Mouse (Mus musculus) right cerebral cortex, postnatal 14 days (tissue): ENCODE data around the gene Cd47.

Source experiments
- DNase-seq: peaks from one replicate; pipeline ENCODE4 v3.0.0; 2022

Cd47 gene

DNA sequence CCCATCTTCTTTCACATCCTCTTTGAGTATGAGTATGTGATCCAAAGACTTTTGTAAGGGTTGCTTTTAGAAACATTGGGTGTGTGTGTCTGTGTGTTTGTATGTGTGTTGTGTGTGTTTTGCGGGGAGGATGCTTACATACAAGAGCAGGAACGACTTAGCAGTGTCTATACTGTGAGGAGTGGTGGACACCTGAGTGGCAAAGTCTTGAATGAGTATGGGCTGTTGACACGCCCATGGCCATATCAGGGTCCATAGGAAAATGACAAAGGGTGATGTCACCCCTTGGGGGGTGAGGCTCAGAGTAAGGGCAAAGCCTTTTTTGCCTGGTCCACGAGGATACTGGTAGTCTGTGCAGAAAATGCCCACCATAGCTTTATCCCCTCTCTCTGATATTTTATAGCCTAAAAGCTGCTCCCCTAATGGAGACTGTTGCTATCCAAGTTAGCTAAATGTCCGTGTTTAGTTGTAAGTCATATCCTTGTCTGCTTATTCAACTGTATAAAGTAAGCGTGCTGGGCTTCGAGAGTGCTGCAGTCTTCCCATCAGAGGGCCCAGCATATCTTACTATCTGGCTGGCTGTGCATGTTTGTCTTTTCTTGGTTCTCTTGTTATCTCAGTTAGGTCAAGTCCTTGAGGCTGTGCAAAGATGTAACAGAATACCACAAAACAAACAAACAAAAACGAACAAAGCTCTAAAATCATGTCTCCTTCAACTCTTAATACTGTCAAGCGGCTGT lies 76.1 kb downstream of the Cd47 start:
- DNase-seq = no peak

DNA sequence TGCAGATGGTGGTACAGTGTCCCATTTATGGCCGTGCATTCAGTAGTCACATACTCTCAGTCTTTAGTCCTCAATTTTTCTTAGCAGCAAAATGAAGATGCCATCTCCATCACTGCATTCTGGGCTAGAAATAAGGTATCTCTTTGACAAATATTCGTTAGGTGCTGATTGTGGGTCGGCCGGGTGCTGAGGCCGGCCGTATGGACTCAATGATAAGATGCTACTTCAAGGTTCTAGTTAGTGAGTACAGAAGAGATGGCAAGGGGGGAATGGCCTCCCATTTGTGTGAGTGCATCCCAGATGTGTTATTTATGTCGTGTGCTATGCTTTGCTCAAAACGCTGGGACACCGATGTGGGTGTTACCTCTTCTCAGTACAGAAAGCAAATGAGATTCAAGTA lies 76.9 kb downstream of the Cd47 start:
- no peak for DNase-seq

DNA sequence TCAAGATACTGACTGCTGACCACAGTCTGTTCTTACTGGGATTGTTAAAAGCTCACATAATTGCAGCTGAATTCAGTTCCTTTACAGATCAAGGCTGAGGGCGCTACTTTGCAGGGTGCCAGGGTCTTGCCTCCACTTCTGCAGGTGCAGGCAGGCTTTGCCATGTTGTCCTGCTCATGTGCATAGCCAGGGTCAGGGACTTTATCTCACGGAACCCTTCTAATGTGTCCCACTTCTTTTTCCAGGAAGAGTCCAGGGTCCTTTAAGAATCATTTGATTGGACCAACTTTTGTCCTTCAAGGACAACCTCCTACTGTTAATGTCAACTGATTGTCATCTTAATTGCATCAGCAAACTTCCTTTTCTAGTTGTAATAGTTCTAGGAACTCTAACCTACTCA lies 77.7 kb downstream of the Cd47 start:
- no peak for DNase-seq

DNA sequence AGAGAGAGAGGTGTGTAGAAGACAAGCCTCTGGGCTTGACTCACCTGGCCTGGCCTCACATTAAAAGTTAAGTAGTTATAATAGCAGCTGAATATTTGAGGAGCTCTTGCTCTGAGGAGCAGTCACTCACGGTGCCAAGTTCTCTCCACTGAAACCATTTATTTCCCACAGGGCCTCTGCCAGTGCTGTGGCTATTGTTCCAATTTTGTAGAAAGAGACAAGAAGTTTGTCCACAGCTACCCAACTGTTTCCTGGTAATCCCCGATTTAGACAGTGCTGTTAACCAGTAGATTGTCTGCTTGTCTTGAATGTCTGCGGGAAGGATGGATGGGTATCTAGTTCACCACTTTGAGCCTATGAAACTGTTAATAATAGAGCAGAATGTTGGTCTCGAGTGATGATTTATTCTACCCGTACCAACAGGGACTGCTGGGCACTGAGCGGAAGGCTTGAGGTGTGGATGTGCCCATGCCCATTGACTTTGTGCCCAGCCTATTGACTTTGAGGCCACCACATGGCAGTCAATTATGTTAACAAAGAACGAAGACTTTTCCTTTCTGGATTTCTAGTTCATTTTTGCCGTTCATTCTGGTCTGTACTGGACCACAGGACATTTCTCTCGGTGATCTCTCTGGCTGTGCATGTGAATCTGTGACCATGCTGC lies 86.2 kb downstream of the Cd47 start:
- no peak for DNase-seq

DNA sequence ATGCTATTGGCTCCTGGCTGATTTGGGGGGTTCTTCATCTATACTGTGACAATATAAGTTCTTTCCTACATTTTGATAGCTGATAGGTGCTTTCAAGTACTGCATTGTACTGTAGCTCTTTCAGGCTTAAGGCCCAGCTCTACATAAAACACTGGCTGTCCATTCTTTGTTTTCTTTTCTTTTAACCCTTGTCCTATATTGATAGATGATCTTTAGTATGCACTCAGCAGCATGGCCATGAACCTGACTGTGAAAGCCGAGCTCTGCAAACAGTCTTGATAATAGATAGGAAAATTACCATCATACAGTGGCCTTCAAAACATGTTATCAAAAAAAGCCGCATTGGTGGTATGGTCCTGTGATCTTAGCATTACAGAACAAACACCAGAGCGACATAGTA lies 87.0 kb downstream of the Cd47 start:
- no peak for DNase-seq

DNA sequence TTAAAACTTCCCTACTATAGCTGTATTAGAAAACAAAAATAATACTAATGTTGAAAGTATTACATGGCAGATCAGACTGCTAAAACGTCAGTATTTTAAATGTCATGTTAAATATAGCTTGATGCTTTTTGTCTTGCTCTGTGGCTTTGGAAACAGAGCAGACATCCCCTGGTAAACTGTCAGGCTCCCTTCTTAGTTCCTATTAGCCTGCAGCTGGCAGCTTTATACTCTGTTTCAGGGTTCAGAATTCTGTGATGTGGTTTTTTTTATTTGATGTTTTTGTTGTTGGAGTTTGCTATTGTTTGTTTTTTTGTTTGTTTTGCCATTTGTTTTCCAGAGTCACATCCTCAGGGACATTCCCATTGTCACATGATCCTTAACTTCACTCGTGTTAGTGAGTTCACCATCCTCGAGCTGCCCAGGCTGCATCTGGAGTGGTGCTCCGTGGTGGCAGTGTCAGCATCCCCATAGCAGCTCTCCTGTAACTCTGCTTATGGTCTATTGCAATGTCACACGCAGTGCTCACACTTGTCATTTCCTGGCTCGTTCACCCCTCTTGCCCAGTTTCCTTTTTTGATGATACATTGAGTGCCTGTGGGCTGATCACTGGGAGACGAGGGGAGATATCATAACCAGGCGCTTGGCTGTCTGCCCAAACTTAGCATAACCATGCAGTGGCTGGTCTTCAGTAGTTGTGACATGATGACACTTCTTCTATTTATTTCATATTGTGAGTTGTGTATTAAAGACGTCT lies 87.7 kb downstream of the Cd47 start:
- no peak for DNase-seq

DNA sequence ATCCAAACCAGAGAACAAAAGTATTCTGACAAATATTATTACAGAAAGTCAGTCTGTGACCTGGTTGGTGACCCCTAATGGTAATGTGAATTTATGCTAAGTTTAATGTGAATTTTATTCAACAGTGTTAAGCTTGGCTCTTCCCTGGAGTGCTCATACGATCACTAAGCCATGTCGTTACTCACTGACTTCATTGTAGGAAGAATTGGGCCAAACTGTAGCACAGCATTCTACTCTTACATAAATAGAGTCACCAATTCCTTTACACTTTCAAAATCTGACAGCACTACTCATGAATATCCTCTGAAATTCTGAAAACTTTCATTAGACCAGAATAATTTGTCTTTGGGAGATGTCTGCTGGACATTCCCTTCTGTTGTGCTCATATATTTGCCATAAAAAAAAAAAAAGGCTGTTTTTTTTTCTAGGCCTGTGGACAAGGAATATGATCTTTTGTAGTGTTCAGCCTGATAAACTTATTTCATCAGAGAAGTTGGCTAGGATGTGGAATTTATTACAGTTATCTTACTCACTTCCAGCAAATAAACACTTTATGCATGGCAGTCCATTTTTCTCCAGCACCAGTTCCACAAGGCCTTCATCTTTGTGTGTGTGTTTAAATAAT lies 88.8 kb downstream of the Cd47 start:
- no peak for DNase-seq

DNA sequence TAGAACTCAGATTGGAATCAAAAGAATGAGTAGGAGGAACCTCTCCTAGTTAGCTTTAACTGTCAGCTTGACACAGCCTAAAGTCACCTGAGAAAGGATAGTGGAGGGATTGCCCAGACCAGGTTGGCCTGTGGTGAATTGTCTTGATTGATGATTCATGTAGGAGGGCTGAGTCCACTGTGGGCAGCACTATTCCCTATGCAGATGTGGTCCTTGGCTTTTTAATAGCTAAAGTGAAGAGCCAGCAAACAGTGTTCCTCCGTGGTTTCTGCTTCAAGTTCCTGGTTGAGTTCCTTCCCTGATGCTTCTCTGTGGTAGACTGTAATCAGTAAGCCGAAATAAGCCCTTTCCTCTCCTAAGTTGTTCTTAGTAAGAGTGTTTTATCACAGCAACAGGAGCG lies 91.9 kb downstream of the Cd47 start:
- no peak for DNase-seq

DNA sequence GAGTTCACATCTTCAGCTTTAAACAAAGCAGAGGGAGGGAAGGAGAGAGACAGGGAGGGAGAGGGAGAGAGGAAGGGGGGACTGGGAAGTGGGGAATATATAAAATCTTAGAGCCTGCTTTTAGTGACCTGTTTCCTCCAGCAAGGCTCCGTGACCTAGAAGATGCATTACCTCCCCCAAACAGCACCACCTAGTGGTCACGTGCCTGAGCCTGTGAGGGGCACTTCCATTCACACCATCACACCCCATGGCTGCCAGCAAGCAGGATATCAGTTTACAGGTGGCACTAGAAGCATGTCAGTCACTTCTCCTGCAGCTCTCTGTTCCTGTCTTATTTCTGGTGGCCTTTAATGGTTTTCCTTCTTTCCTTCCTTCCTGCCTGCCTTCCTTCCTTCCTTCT lies 92.6 kb downstream of the Cd47 start:
- no peak for DNase-seq

DNA sequence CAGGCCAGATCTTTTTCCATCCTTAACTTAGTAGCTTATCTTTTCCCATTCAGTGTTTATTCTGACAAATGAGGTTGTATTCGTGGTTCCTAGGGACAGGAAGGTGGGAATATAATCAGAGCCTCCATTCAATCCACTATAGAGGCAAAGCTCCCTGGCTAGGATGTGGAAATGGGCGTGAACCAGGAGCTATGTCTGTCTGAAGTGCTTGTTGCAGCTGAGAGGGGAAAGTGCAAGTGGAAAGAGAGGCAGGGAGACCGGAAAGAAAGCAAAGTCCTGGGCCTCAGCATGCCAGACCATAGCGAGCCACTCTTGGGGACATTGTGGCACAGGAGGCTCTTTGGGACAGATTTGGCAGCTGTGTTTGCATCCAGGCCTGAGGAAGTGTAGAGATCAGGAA lies 94.3 kb downstream of the Cd47 start:
- DNase-seq = no peak

DNA sequence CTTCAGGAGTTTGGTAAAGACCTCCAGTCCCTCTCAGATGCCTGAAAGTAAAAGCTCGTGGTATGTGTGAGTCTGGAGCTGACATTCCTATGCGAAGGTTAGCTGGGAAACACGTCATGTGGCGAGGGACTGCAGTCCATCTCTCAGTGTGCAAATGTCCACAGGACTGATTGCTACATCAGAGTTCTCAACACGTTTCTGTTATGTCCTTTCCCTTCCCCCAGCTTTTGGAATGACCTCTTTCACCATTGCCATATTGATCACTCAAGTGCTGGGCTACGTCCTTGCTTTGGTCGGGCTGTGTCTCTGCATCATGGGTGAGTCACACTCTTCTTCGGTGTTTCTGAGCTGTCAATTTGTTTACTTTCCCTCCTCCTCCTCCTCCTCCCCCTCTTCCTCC lies 95.8 kb downstream of the Cd47 start:
- no peak for DNase-seq

DNA sequence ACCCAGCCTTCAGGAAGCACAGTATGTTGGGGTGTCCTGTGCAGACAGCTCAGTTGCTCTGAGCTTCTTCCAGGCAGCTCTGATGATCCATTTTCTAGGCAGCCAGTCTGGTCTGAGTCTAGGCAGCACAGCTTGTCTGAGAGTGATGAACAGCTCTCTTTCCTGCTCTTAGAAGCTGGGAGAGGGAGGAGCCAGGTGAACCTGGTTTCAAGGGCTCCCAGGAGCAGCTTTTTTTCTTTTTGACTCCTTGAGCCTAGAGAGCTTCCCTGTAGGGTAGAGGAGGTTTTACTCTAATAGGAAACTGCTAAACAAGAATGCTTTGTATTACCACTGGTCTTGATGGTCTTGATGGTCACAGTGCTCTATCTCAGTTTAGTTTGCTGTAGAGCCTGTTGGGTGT lies 101.1 kb downstream of the Cd47 start:
- no peak for DNase-seq

DNA sequence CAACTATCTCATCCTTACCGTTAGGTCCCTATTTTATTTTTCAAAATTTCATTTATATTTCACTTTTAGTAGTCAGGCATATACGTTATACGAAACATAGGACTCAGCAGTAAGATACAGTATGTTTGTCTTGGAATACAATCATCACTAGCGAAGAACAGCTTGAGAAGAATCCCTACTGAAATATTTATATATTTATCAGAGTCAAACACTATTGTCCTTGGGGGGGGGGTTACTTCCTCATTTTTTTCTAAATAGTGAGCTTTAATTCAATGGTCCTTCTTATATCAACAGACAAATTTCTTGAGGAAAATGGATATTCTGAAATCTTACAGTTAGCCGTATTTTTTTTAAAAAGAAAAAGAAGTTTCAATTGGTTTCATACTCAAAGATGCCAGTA lies 101.8 kb downstream of the Cd47 start:
- no peak for DNase-seq

DNA sequence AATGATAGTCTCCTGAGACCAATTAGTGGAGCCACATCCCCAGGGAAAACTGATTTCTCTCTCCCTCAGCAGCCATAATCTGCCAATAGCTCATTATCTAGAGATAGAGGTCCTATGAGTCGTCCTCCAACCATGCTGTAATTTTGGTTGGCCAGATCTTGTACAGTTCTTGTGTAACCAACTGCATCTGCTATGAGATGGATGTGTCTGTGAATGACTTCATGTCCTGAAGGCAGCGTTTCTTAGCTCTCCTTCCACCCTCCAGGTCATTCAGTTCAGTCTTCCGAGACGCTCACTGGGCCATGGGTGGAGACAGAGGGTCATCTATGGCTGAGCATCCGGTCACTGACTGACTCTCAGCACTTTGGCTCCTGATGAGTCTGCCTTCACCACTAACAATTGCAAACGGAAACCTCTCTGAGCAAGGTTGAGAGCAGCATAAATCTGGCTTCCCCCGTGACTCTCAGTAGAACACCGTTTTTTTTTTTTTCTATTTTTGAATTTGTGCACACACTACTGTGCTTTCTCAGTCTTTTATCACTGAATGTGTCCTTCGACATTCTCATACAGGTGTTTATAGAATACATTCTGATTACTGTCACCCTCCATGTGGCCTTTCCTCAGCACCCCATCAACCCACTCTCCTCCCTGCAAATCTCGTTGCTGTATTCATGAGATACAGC lies 104.1 kb downstream of the Cd47 start:
- no peak for DNase-seq

DNA sequence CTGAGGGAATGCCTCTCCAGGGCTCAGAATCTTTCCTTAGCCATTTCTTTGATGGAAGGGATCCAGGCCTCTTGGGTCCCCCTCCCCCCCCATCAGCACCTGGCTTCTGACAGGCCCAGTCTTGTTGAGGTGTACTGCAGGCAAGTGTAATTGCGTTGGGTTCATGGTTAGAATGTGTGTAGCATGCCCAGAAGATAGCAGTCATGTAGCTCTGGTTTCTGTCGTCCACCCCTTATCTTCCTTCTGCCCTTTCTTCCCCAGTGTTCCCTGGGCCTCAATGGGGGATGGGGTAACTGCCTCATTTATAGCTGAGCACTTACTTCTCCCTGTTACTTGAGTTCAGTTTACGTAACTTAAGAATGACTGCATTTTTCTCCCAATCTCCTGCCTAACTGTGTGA lies 104.7 kb downstream of the Cd47 start:
- DNase-seq = no peak

DNA sequence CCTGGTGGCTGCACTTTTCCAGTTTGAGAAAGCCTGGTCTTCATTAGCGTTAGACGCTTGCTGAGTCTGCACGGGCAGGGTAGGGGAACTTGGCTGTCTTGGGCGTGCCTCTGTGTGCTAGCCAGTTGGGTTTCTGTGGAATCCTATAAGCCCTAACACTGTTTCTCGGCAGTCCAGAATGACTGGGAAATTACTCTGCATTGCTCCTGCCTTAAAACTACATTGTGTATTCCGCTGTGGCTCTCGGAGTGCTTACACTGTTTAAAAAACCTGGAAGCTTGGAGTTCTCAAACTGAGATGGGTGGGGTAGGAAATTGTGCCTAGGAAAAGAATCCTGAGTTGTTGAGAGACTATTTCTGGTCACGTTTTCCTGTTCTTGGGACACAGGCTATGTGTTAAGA lies 105.3 kb downstream of the Cd47 start:
- DNase-seq = no peak

DNA sequence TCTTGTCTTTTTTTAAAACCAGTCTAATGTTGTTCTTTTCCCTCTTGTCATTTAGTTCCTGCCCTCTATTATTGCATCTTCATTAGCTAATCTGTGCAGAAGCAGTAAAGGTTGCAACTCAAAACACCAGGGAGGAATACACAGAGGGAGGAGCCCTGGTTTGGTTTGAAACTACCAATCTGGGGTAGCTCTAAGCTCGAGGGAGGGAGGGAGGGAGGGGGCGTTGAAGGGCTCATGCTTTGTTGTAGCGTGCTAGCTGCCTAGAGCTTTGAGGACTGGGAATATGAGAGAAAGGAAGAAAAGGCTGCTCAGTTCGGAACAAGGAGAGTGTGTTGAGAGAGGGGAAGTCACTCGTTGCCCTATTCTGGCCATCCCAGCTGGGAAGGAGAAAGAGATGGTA lies 105.7 kb downstream of the Cd47 start:
- DNase-seq = no peak

DNA sequence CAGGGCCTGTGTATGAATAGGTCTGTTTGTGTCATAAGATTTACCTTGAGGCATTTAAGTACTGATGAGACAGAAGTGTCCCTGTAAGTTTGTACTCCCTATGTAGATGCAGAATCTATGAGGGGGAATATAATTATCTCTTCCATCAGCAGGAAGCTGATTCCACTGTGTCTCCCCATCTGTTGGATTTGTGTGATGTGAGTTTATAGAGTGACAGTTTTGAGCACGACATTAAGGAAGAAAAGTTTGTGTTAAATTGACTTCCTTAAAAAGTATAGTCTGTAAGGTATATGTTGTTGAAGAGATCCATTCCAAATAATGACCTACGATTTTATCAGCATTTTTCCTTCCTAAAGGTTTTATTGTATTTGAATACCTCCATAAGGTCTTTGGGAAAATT lies 106.6 kb downstream of the Cd47 start:
- DNase-seq = no peak

DNA sequence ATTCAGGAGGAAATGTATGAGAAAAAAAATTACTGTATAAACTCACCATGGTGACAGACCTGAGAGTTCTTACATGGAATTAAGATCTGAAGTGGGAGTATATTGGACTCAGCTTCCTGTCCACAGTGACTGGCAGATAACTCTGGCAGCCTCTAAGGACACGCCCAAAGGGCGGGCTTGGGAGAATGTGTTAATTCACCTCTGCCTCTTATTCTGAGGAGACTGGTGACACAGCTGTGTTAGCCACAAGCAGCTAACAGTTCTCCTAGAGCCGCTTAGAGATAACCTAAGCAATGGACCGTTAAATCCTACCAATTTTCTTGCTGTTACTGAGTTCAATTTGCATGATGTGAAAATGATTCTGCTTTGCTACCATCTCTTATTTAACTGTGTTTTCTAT lies 107.0 kb downstream of the Cd47 start:
- no peak for DNase-seq

DNA sequence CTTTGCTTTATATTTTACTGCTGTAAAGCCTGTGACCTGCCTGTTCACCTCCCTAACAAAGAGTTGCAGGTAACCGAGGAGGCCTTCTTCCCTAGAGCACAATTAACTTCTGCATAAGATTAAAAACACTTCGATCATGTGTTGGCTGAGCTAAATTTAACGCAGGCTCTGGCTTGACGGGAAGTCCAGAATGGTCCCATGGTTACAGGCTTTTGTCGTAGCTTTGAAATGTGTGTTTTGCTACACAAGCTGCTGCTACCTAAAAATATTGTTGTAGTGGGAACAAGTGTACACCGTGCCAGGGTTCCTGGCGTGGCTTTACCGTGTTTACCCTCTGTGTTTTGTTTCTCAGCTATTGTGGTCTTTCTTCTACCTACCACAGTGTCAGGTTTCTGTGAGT lies 109.2 kb downstream of the Cd47 start:
- DNase-seq = no peak

DNA sequence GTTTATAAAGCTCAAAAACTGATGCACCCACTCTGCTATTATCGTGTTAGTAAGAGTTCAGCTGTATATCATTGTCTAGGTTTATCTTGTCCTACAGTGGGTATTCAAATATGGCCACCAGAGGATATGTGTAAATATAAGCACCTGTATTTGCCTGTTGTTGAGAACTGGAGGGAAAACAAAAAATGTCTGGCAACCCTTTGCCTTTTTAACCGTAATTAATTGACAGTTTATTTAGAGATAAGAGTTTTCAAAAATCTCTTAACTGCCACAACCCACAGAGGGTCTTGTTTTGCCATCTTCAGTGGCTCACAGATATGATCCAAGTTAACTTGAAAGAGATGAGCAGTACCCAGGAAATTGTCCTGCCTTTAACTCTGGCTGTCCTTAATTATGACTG lies 113.8 kb downstream of the Cd47 start:
- no peak for DNase-seq

DNA sequence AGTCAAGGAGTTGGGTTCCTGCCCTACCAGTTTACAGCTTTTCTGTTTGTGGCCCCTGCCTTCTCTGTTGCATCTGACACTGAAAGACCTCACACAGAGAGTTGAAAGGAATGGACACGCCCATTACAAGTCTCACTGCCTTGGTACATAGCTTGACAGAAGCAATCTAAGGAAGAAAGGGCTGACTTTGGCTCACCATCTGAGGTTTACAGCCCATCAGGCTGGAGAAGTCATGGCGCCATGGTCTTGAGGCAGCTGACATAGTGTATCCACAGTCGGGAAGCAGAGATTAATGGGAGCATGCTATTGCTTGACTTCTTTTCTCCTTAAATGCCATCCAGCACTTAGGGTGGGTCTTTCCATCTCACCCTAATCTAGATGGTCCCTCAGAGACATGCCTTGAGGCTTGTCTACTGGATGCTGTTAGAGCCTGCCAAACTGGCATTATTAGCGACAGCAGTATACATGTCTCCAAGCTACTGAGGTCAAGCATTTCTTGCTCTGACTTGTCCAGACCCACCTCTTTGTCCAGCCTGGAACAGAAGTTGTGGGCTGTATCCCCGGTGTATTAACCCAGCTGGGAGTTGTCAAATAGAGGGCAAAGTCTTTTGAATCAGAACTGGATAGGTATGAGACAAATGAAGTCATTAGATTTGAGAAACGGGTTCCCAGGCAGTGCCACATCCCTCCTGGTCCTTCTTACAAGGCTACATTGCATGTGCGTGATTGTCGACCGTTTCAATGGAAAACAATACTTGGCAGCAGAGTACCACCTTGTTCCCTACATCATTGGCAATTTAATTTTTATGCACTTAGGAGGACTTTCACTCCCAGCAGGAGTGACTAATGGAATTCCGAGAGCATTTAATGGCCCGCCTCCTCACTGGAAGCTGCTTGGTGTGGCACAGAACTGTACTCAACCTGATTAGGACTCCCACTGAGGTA lies 115.5 kb downstream of the Cd47 start:
- no peak for DNase-seq
